Mouse (Mus musculus) cerebellum, postnatal 4 days (tissue): ENCODE results near the gene Lamtor1.

Source experiments
- DNase-seq, 2 experiments: peaks; one replicate each; pipeline ENCODE4 v3.0.0; 2022; ENCODE audit warnings: low spot score in 2 of 2, mixed read lengths in 1 of 2

Lamtor1 gene

DNA sequence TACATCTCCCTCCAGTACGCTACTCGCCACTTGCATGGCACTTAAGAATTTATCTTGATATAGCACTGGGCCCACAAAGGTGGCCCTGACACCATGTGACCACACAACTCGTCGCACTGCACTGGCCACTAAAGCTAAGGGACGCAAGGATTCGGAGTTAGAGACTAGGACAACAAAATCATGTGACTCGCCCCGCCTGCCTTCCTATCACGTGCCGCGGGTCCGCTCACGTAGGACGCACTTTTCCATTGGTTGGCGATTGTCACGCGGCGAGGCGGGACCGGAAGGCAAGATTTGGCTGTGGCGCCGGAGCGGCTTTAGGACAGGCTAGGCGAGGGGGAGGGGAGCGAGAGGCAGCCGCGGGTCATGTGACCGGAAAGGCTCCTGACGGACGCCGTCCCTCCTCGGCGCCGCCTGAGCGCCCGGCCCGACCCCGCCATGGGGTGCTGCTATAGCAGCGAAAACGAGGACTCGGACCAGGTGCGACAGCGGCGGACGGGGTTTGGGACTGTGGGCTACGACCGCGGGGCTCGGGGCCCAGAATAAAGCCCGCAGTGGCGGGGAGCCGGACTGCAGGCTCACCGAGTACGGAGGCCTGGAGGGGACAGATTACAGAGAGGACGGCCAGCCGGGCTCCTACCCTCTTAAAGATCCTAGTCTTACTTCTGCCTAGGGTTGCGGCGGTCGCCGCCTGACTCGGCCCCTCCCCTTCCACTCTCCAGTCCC lies at the start of gene Lamtor1:
Gene Lamtor1, plus strand, starts transcription at position 344 of the 726 bp plus-strand sequence.
- peak; percentile 97 to 98 for DNase-seq

GRCm38 (mm10) chr7:101857094-101857493 lies 48.6 kb upstream of the Lamtor1 start, which contains the start of gene Folr2:
Gene Folr2, minus strand, starts transcription at chr7:101857194.
- no peak for DNase-seq

- no peak for DNase-seq
These were observed 47.3 kb upstream of the Lamtor1 start for GRCm38 (mm10) chr7:101858362-101858761.

GRCm38 (mm10) chr7:101860978-101861377 lies 44.7 kb upstream of the Lamtor1 start:
- no peak for DNase-seq

DNA sequence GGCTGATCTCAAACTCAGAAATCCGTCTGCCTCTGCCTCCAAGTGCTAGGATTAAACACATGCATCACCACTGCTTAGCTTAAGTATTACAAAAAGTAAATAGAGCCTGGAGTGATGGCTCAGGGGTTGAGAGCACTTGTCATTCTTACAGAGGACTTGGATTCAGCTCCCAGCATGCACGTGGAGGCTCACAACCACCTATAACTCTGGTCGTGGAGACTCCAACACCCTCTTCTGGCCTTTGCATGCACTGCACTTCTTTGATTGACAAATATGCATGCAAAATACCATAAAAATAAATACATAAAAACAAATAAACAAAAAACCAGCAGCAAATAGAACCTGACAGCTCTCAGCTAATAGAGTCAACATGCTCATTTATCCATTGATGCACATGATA lies 43.4 kb upstream of the Lamtor1 start:
- no peak for DNase-seq

GRCm38 (mm10) chr7:101863415-101863814 lies 42.3 kb upstream of the Lamtor1 start, which contains the start of gene Anapc15:
Gene Anapc15, plus strand, starts transcription at chr7:101863715.
- no peak for DNase-seq

GRCm38 (mm10) chr7:101866491-101867265 lies 39.0 kb upstream of the Lamtor1 start:
- DNase-seq = no peak

- DNase-seq = no peak
These were observed 38.2 kb upstream of the Lamtor1 start for GRCm38 (mm10) chr7:101867482-101867881.

DNA sequence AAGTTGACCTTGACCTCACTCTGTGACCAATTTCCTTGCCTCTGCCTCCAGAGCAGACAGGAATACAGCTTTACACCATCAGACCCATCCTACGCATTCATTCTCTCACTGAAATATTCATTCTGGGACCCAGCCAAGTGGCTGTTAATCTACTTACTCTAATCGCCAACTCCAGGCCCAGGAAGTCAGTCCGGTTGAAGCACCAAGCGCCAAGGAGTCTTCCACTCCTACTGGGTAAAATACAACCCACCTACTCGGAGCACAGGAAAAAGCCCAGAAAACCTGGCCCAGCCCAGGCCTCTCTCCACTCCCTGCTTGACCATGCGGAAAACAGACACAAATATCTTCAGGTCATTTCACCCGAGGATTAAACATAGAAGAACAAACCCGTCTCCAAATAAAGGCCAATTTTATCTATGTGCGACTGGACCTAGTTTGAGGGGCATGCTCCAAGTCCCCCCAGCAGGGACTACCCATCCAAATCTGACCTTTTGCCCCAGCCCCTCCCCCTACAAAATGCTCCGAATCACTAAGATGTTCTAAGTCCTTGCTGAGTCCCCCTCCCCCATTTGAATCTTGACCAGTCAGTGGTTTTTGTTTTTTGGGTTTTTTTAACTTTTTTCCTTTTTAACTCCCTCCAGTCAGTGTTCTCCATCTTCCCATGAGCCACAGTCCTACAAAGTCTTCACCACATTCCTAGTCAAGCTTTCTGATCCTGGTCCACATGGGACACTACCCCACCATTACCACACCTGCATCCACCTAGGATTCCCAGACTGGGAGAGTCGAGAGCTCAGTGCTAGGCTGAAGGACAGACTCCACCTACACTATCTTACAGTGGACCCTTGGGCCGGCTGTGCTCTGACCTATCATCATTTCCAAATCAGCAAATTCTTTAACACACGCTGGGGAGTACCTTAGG lies 37.2 kb upstream of the Lamtor1 start:
- no peak for DNase-seq

- no peak for DNase-seq
These were observed 36.6 kb upstream of the Lamtor1 start for GRCm38 (mm10) chr7:101869163-101869500.

DNA sequence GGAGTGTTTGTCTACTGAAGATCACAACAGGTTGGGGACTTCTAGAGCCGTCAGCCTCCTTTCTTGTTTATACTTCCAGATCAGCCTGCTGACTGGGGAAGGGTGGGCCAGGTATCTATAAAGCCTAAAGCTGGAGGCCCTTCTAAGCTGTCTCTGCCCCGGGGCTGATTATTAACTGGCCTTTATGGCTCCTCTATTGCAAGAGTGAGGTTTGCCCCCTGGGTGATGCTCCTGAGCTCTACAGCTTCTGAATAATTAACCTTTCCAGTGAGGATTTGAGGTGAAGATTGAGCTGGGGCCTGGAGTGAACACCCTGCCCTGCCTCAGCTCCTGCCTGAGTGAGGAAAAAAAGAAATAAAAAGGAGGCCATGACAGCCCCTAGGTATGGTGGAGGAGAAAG lies 35.1 kb upstream of the Lamtor1 start, which contains the start of gene Folr1:
Gene Folr1, minus strand, starts transcription at position 160 of the 400 bp plus-strand sequence.
- no peak for DNase-seq

GRCm38 (mm10) chr7:101871296-101871695 lies 34.4 kb upstream of the Lamtor1 start:
- DNase-seq = no peak

DNA sequence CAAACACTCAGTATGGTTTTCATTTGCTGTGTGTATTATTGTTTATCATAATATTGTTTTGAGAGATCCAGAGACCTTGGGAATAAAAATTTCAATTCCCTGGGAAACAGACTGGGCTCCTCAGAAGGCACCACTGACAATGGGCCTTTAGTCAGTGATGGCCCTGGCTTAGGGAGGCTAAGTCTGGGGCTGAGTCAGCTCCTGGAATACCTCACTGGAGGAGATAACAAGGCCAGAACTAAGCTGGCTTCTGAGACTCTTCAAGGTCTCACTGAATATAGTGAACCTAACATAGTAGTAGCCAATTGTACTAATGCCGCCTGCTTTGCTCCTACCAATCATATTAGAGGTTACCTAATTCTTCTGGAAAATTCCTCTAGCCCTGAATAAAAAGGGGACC lies 29.7 kb upstream of the Lamtor1 start:
- DNase-seq = no peak

DNA sequence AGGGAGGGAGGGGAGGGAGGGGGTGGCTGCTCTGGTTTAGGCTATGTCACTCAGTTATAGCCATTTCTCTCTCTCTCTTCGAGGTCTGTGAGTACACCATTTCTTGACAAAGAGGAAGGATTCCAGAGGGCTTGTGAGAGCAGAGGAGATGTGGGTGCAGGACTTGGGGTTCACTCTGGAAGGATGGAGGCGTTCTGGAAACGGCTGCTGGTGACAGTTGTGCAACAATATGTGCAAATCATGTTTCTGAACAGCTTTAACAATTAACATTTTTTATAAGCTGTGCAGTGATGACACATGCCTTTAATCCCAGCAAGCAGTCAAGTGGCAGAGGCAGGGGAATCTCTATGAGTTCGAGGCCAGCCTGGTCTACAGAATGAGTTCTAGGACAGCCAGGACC lies 24.8 kb upstream of the Lamtor1 start:
- no peak for DNase-seq

GRCm38 (mm10) chr7:101882413-101883154 lies 23.1 kb upstream of the Lamtor1 start:
- DNase-seq = no peak

- DNase-seq = no peak
These were observed 21.5 kb upstream of the Lamtor1 start for GRCm38 (mm10) chr7:101884160-101884559.

- DNase-seq = no peak
These were observed 19.4 kb upstream of the Lamtor1 start for GRCm38 (mm10) chr7:101886274-101886673.

- no peak for DNase-seq
These were observed 17.2 kb upstream of the Lamtor1 start for GRCm38 (mm10) chr7:101888460-101888859.

GRCm38 (mm10) chr7:101895695-101896094 lies 10.0 kb upstream of the Lamtor1 start:
- DNase-seq = no peak

DNA sequence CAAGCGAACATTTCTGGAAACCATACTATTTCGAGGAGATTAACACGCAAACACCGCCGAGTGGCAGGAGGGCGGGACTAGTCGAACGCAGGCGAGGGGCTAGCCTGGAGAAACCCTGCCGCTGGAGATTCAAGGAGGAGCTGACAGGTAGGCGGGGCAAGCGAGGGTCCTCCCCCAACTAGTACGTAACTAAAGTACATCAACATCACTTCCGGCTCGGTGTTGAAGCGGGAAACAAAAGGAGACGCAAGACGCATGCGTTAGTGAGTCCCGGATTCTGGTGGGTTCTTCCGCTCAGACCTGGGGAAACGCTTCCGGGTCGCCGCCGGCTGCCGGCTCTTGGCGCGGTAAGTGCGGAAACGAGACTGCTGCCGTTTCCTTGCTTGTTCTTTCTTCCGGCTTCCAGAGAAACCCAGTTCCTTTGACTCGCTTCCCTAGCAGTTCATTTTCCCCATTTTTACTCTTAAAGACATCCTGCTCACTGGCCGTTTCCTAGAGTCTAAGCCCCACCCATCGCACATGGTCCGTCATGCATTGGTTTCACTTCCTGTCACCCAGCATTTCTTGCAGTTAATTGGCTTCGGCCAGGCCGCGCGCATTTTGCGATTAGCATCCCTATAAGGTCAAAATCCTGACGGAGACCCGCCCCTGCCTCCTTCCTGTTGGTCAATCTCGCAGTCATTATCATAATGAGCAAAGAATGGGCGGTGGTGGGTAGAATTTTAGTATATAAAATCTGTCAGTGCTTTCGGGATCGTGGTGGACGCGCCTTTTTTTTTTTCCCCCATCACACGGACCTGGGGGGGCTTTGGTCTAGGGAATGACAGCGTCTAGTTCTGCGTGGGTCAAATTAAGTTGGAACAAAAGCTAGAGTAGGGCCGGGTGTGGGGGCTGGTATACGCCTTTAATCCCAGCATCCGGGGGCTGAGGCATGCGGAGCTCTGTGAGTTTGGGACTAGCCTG lies 9.3 kb upstream of the Lamtor1 start:
- DNase-seq = peak; percentile 81 to 92
